Mouse (Mus musculus): Measurements from ENCODE around the gene Brd9. TPM values are rescaled to one million over a fixed set of nuclear protein-coding genes. Genes with fewer than 3 reads are reported as not detected.

Brd9 gene
- total and polyA plus RNA-seq, 3 experiments: 28.0 to 43.4 (median 32.5) TPM

DNA sequence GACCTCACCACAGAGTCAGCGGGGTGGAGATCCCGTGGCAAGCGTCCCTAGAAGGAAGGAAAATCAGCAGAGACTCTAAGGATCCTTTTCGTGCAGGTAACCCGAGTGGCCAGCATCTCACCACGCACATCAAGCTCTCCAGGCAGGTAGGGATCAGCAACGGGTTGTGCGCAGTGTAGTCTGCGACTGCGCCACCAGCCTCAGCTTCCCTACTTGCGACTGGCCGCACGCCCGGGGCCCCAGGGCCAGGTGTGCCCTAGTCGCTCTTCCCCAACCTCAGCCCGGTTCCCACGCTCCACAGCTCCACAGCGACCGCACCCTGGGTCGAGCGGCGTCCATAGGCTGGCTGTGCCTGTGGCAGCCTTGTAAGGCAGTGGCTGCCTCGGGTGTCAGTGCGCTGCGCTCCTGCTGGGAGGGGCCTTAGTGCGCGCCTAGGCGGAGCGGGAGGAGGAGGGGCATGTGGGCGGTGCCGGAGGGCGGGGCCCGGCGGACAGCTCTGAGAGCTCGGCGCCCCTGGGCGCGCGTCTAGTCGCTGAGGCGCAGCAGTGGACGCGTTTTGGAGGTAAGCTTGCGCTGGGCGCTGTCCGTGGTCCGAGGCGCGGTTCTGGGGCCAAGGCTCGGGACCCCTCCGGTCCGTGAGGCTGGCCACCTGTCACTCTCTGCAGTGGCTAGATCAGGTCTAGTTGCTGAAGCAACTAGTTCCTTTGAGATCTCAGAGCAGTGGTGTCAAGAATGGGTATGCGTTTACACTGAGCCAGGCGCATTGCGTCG is 71.5 kb downstream of the Brd9 start, which contains the start of gene Tppp:
TSS of gene Tppp (plus strand) at position 460 of the 771 bp plus-strand sequence.
- Histone ChIP-seq H3K4me1 (ENCODE audit: control insufficient read depth in 1 of 2, insufficient read depth in 2 of 2) (peaks cover 0 to 25% of the 10 kb centered on the region in 2 experiments; a peak in 2 of 4 replicates), H3K27me3 (replicated peaks) (peaks cover 65% of the 10 kb centered on the region), H3K79me2 (replicated peaks; ENCODE audit: control insufficient read depth, extremely low read depth, insufficient read depth, poor library complexity, severe bottlenecking) (no peaks in the 10 kb centered on the region), H3K4me3 (replicated peaks in 1 of 3; ENCODE audit: low read depth in 2 of 3, low read length in 2 of 3, poor library complexity in 1 of 3) (peak within 1 kb of the TSS in 2 of 3 experiments; percentile 43 to 49), H3K4me2 (ENCODE audit: insufficient read depth, low read depth, poor library complexity, severe bottlenecking) (peak within 1 kb of the TSS; percentile 75), H3K9ac (ENCODE audit: insufficient read depth, low read depth) (no peak within 1 kb of the TSS), H3K9me3 (replicated peaks; ENCODE audit: low read length) (no peaks in the 10 kb centered on the region), H3K27ac (ENCODE audit: insufficient read depth, low read depth) (no peak within 1 kb of the TSS), H3K36me3 (replicated peaks in 1 of 2; ENCODE audit: control insufficient read depth in 1 of 2, insufficient read depth in 1 of 2, low read length in 1 of 2) (no peaks in the 10 kb centered on the region)
- in situ Hi-C loops (cut with MboI; ENCODE audit: low pct_ligation_motif_present, low pct_unique_long_range_greater_than_20kb, low sequenced_read_pairs): no loop called here
- DNase-seq (ENCODE audit: extremely low read depth): peak; percentile 79
- TF ChIP-seq MAFK (IDR thresholded peaks at IDR 0.05; ENCODE audit: insufficient replicate concordance, low read length) (no peak), TCF12 (IDR thresholded peaks at IDR 0.05; ENCODE audit: low read depth, low read length) (0 out of 2 replicates have a peak, but pooled peaks have one; percentile 23), BHLHE40 (IDR thresholded peaks at IDR 0.05; ENCODE audit: low read depth, low read length) (0 out of 2 replicates have a peak, but pooled peaks have one; percentile 15), JUND (conservative IDR thresholded peaks at IDR 0.05; ENCODE audit: low read depth, low read length) (no peak), ETS1 (conservative IDR thresholded peaks at IDR 0.05; ENCODE audit: low read depth, low read length) (no peak), E2F4 (IDR thresholded peaks at IDR 0.05; ENCODE audit: insufficient replicate concordance, low read depth, low read length) (no peak), SIN3A (IDR thresholded peaks at IDR 0.05; ENCODE audit: low read length) (peak; percentile 63), POLR2A (IDR thresholded peaks at IDR 0.05; ENCODE audit: low read depth, low read length) (no peak), NRF1 (IDR thresholded peaks at IDR 0.05; ENCODE audit: low read depth, low read length) (peak; percentile 54), ZC3H11A (IDR thresholded peaks at IDR 0.05; ENCODE audit: low read depth, low read length) (no peak), MAZ (IDR thresholded peaks at IDR 0.05; ENCODE audit: low read depth, low read length) (peak; percentile 81), MXI1 (IDR thresholded peaks at IDR 0.05; ENCODE audit: low read depth, low read length) (no peak), ZNF384 (IDR thresholded peaks at IDR 0.05; ENCODE audit: low read depth, low read length) (no peak)
- dilution Hi-C loops (cut with MboI; ENCODE audit: extremely low pct_ligation_motif_present, extremely low pct_unique_long_range_greater_than_20kb, low sequenced_read_pairs): no loop called here

DNA sequence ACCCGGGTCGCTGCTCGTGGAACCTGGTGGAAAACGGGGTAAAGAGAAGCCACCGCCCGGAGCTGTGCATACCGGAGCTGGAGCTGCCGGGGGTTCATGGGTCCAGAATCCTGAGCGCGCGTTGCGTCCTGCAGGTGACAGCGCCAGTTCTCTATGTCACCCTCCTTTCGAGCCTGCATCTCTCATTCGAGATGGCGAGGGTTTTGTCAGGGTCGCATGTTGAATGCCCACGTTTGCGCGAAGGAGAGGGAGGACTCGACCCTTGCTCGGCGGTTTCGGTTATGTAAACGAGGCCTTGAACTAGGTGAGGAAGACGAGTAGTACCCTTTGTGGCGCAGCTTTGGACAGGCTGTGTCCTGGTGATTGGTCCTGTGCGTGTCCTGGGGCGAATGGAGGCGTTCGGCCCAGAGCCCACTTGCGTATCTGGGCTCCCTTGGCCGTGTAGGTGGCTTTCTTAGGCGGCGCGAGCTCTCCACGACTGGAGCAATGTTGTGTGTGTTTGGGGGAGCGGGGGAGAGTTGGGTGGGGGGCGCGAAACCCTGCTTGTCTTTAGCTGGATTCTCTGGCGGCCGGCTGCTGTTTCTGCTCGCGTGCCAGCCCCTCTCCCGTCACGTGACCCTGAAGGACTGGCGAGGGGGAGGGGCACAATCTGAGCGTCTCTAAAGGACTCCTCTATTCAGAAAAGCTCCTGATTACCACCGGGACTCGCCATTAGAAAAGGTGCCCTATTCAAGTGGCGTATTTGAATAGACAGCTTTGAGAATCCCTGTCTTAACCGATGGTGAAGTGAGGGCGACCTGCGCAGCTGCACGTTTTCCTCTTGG is 72.4 kb downstream of the Brd9 start:
- dilution Hi-C loops (cut with MboI; ENCODE audit: extremely low pct_ligation_motif_present, extremely low pct_unique_long_range_greater_than_20kb, low sequenced_read_pairs): no loop called here
- Histone ChIP-seq H3K9me3 (replicated peaks; ENCODE audit: low read length) (no peaks in the 10 kb centered on the region), H3K79me2 (replicated peaks; ENCODE audit: control insufficient read depth, extremely low read depth, insufficient read depth, poor library complexity, severe bottlenecking) (no peaks in the 10 kb centered on the region), H3K4me1 (ENCODE audit: control insufficient read depth in 1 of 2, insufficient read depth in 2 of 2) (peaks cover 0 to 21% of the 10 kb centered on the region in 2 experiments; a peak in 2 of 4 replicates), H3K4me2 (ENCODE audit: insufficient read depth, low read depth, poor library complexity, severe bottlenecking) (peak overlapping the region; percentile 75), H3K4me3 (replicated peaks in 1 of 3; ENCODE audit: low read depth in 2 of 3, low read length in 2 of 3, poor library complexity in 1 of 3) (peak overlapping the region in 2 of 3 experiments; percentile 43 to 49), H3K27me3 (replicated peaks) (peaks cover 72% of the 10 kb centered on the region), H3K27ac (ENCODE audit: insufficient read depth, low read depth) (no peak overlapping the region), H3K36me3 (replicated peaks in 1 of 2; ENCODE audit: control insufficient read depth in 1 of 2, insufficient read depth in 1 of 2, low read length in 1 of 2) (no peaks in the 10 kb centered on the region), H3K9ac (ENCODE audit: insufficient read depth, low read depth) (no peak overlapping the region)
- 0 out of 2 replicates have a peak, but pooled peaks have one; percentile 18 for TF ChIP-seq TBP (conservative IDR thresholded peaks at IDR 0.05; ENCODE audit: low read depth, low read length)
- TF ChIP-seq USF2 (conservative IDR thresholded peaks at IDR 0.05; ENCODE audit: low read depth, low read length): peak; percentile 62
- TF ChIP-seq SMC3 (IDR thresholded peaks at IDR 0.05; ENCODE audit: low read depth, low read length): no peak
- peak; percentile 82 for TF ChIP-seq USF1 (IDR thresholded peaks at IDR 0.05; ENCODE audit: low read depth, low read length)
- TF ChIP-seq JUND (conservative IDR thresholded peaks at IDR 0.05; ENCODE audit: low read depth, low read length): no peak
- no peak for TF ChIP-seq ZKSCAN1 (IDR thresholded peaks at IDR 0.05; ENCODE audit: borderline replicate concordance, low read depth, low read length)
- peak; percentile 87 for TF ChIP-seq BHLHE40 (IDR thresholded peaks at IDR 0.05; ENCODE audit: low read depth, low read length)
- in situ Hi-C loops (cut with MboI; ENCODE audit: low pct_ligation_motif_present, low pct_unique_long_range_greater_than_20kb, low sequenced_read_pairs): no loop called here
- no peak for DNase-seq (ENCODE audit: extremely low read depth)

Data from CH12.LX (cell line).